Mouse (Mus musculus): ENCODE results near the gene Gm20479.

- TF ChIP-seq CTCF (IDR thresholded peaks at IDR 0.05; ENCODE audit: extremely low read depth, insufficient read length, insufficient replicate concordance, low read depth, low read length) (no peak), POLR2A (IDR thresholded peaks at IDR 0.05; ENCODE audit: low read depth, low read length) (no peak)
Observed at GRCm38 (mm10) chr7:27307551-27307950, 49.7 kb downstream of the Gm20479 start.
